Mouse (Mus musculus): ENCODE measurements around the gene Utrn.

- TF ChIP-seq CTCF (IDR thresholded peaks at IDR 0.05; ENCODE audit: control insufficient read depth, insufficient read depth, insufficient replicate concordance, low read depth, low read length): no peak
- no peak for TF ChIP-seq POLR2A (IDR thresholded peaks at IDR 0.05; ENCODE audit: control insufficient read depth, low read depth, low read length)
Measured at GRCm38 (mm10) chr10:12875410-12875809, 6.2 kb upstream of the Utrn start.

Measured in testis, adult 2 months (tissue).